Mouse (Mus musculus): ENCODE measurements around the gene Arhgap32. TPM values are rescaled to one million over a fixed set of nuclear protein-coding genes. Genes with fewer than 3 reads are reported as not detected.

Arhgap32 gene
- polyA plus RNA-seq, 1 experiment from 2014 or later, result 7.4 TPM

- WGBS, result 81% methylated on average over 10 of the region's 10 CpGs
- no peaks in the 10 kb centered on the region for H3K4me1 ChIP-seq (ENCODE audit: control insufficient read depth, insufficient read depth, low read length)
- DNase-seq (ENCODE audit: low spot score) (no peak), ATAC-seq (replicated peaks; ENCODE audit: insufficient number of reproducible peaks, low FRiP score, low TSS enrichment, low read depth) (no peak)
- H3K27ac ChIP-seq (replicated peaks; ENCODE audit: low read depth, low read length), result no peak overlapping the region
- H3K4me3 ChIP-seq (ENCODE audit: low read depth, low read length), result no peak overlapping the region
- H3K36me3 ChIP-seq (replicated peaks; ENCODE audit: control insufficient read depth, insufficient read depth, low read depth, low read length), result no peaks in the 10 kb centered on the region
- H3K4me2 ChIP-seq (ENCODE audit: low read depth, low read length), result no peak overlapping the region
- no peaks in the 10 kb centered on the region for H3K9me3 ChIP-seq (replicated peaks; ENCODE audit: control insufficient read depth, low read length)
- H3K9ac ChIP-seq (replicated peaks; ENCODE audit: low read length), result no peak overlapping the region
- H3K27me3 ChIP-seq (ENCODE audit: control insufficient read depth, insufficient read depth, low read length), result no peaks in the 10 kb centered on the region
Measured at GRCm38 (mm10) chr9:32238899-32239298, 123.0 kb downstream of the Arhgap32 start.

- Histone ChIP-seq H3K36me3 (replicated peaks; ENCODE audit: control insufficient read depth, insufficient read depth, low read depth, low read length) (no peaks in the 10 kb centered on the region), H3K9me3 (replicated peaks; ENCODE audit: control insufficient read depth, low read length) (no peaks in the 10 kb centered on the region), H3K9ac (replicated peaks; ENCODE audit: low read length) (no peak overlapping the region), H3K27ac (replicated peaks; ENCODE audit: low read depth, low read length) (no peak overlapping the region), H3K27me3 (ENCODE audit: control insufficient read depth, insufficient read depth, low read length) (no peaks in the 10 kb centered on the region), H3K4me3 (ENCODE audit: low read depth, low read length) (no peak overlapping the region), H3K4me2 (ENCODE audit: low read depth, low read length) (no peak overlapping the region), H3K4me1 (ENCODE audit: control insufficient read depth, insufficient read depth, low read length) (no peaks in the 10 kb centered on the region)
- 91% methylated on average over 10 of the region's 10 CpGs for WGBS
- ATAC-seq (replicated peaks; ENCODE audit: insufficient number of reproducible peaks, low FRiP score, low TSS enrichment, low read depth) (no peak), DNase-seq (ENCODE audit: low spot score) (no peak)
Measured at GRCm38 (mm10) chr9:32239427-32239826, 123.5 kb downstream of the Arhgap32 start.

GRCm38 (mm10) chr9:32240449-32240848 lies 124.5 kb downstream of the Arhgap32 start:
- 94% methylated on average over 5 of the region's 5 CpGs for WGBS
- no peak overlapping the region for H3K9ac ChIP-seq (replicated peaks; ENCODE audit: low read length)
- no peak overlapping the region for H3K4me3 ChIP-seq (ENCODE audit: low read depth, low read length)
- DNase-seq (ENCODE audit: low spot score) (no peak), ATAC-seq (replicated peaks; ENCODE audit: insufficient number of reproducible peaks, low FRiP score, low TSS enrichment, low read depth) (no peak)
- H3K36me3 ChIP-seq (replicated peaks; ENCODE audit: control insufficient read depth, insufficient read depth, low read depth, low read length), result no peaks in the 10 kb centered on the region
- no peak overlapping the region for H3K4me2 ChIP-seq (ENCODE audit: low read depth, low read length)
- no peak overlapping the region for H3K27ac ChIP-seq (replicated peaks; ENCODE audit: low read depth, low read length)
- no peaks in the 10 kb centered on the region for H3K27me3 ChIP-seq (ENCODE audit: control insufficient read depth, insufficient read depth, low read length)
- no peaks in the 10 kb centered on the region for H3K9me3 ChIP-seq (replicated peaks; ENCODE audit: control insufficient read depth, low read length)
- H3K4me1 ChIP-seq (ENCODE audit: control insufficient read depth, insufficient read depth, low read length), result no peaks in the 10 kb centered on the region

GRCm38 (mm10) chr9:32241637-32242199 lies 125.8 kb downstream of the Arhgap32 start:
- no peak overlapping the region for H3K4me3 ChIP-seq (ENCODE audit: low read depth, low read length)
- H3K27me3 ChIP-seq (ENCODE audit: control insufficient read depth, insufficient read depth, low read length), result no peaks in the 10 kb centered on the region
- WGBS, result 89% methylated on average over 9 of the region's 9 CpGs
- no peak for DNase-seq (ENCODE audit: low spot score)
- H3K4me2 ChIP-seq (ENCODE audit: low read depth, low read length), result no peak overlapping the region
- no peak overlapping the region for H3K9ac ChIP-seq (replicated peaks; ENCODE audit: low read length)
- ATAC-seq (replicated peaks; ENCODE audit: insufficient number of reproducible peaks, low FRiP score, low TSS enrichment, low read depth), result no peak
- H3K27ac ChIP-seq (replicated peaks; ENCODE audit: low read depth, low read length), result no peak overlapping the region
- H3K4me1 ChIP-seq (ENCODE audit: control insufficient read depth, insufficient read depth, low read length), result no peaks in the 10 kb centered on the region
- no peaks in the 10 kb centered on the region for H3K36me3 ChIP-seq (replicated peaks; ENCODE audit: control insufficient read depth, insufficient read depth, low read depth, low read length)
- no peaks in the 10 kb centered on the region for H3K9me3 ChIP-seq (replicated peaks; ENCODE audit: control insufficient read depth, low read length)

- Histone ChIP-seq H3K9ac (replicated peaks; ENCODE audit: low read length) (no peak overlapping the region), H3K27me3 (ENCODE audit: control insufficient read depth, insufficient read depth, low read length) (no peaks in the 10 kb centered on the region), H3K27ac (replicated peaks; ENCODE audit: low read depth, low read length) (no peak overlapping the region), H3K4me2 (ENCODE audit: low read depth, low read length) (no peak overlapping the region), H3K36me3 (replicated peaks; ENCODE audit: control insufficient read depth, insufficient read depth, low read depth, low read length) (no peaks in the 10 kb centered on the region), H3K9me3 (replicated peaks; ENCODE audit: control insufficient read depth, low read length) (no peaks in the 10 kb centered on the region), H3K4me1 (ENCODE audit: control insufficient read depth, insufficient read depth, low read length) (no peaks in the 10 kb centered on the region), H3K4me3 (ENCODE audit: low read depth, low read length) (no peak overlapping the region)
- 88% methylated on average over 2 of the region's 2 CpGs for WGBS
- ATAC-seq (replicated peaks; ENCODE audit: insufficient number of reproducible peaks, low FRiP score, low TSS enrichment, low read depth) (no peak), DNase-seq (ENCODE audit: low spot score) (no peak)
Measured at GRCm38 (mm10) chr9:32242921-32243617, 127.1 kb downstream of the Arhgap32 start.

GRCm38 (mm10) chr9:32245237-32245636 lies 129.3 kb downstream of the Arhgap32 start:
- Histone ChIP-seq H3K9ac (replicated peaks; ENCODE audit: low read length) (no peak overlapping the region), H3K9me3 (replicated peaks; ENCODE audit: control insufficient read depth, low read length) (no peaks in the 10 kb centered on the region), H3K36me3 (replicated peaks; ENCODE audit: control insufficient read depth, insufficient read depth, low read depth, low read length) (no peaks in the 10 kb centered on the region), H3K27me3 (ENCODE audit: control insufficient read depth, insufficient read depth, low read length) (no peaks in the 10 kb centered on the region), H3K4me3 (ENCODE audit: low read depth, low read length) (no peak overlapping the region), H3K4me2 (ENCODE audit: low read depth, low read length) (no peak overlapping the region), H3K4me1 (ENCODE audit: control insufficient read depth, insufficient read depth, low read length) (no peaks in the 10 kb centered on the region), H3K27ac (replicated peaks; ENCODE audit: low read depth, low read length) (no peak overlapping the region)
- no peak for DNase-seq (ENCODE audit: low spot score)
- WGBS, result 93% methylated on average over 3 of the region's 3 CpGs
- no peak for ATAC-seq (replicated peaks; ENCODE audit: insufficient number of reproducible peaks, low FRiP score, low TSS enrichment, low read depth)

GRCm38 (mm10) chr9:32246123-32246716 lies 130.3 kb downstream of the Arhgap32 start:
- no peaks in the 10 kb centered on the region for H3K27me3 ChIP-seq (ENCODE audit: control insufficient read depth, insufficient read depth, low read length)
- no peak for DNase-seq (ENCODE audit: low spot score)
- no peaks in the 10 kb centered on the region for H3K36me3 ChIP-seq (replicated peaks; ENCODE audit: control insufficient read depth, insufficient read depth, low read depth, low read length)
- H3K4me1 ChIP-seq (ENCODE audit: control insufficient read depth, insufficient read depth, low read length), result no peaks in the 10 kb centered on the region
- no peaks in the 10 kb centered on the region for H3K9me3 ChIP-seq (replicated peaks; ENCODE audit: control insufficient read depth, low read length)
- no peak for ATAC-seq (replicated peaks; ENCODE audit: insufficient number of reproducible peaks, low FRiP score, low TSS enrichment, low read depth)
- H3K4me3 ChIP-seq (ENCODE audit: low read depth, low read length), result no peak overlapping the region
- 74% methylated on average over 6 of the region's 6 CpGs for WGBS
- H3K27ac ChIP-seq (replicated peaks; ENCODE audit: low read depth, low read length), result no peak overlapping the region
- H3K4me2 ChIP-seq (ENCODE audit: low read depth, low read length), result no peak overlapping the region
- H3K9ac ChIP-seq (replicated peaks; ENCODE audit: low read length), result no peak overlapping the region

- Histone ChIP-seq H3K27me3 (ENCODE audit: control insufficient read depth, insufficient read depth, low read length) (no peaks in the 10 kb centered on the region), H3K4me2 (ENCODE audit: low read depth, low read length) (no peak overlapping the region), H3K9ac (replicated peaks; ENCODE audit: low read length) (no peak overlapping the region), H3K27ac (replicated peaks; ENCODE audit: low read depth, low read length) (no peak overlapping the region), H3K9me3 (replicated peaks; ENCODE audit: control insufficient read depth, low read length) (no peaks in the 10 kb centered on the region), H3K4me3 (ENCODE audit: low read depth, low read length) (no peak overlapping the region), H3K36me3 (replicated peaks; ENCODE audit: control insufficient read depth, insufficient read depth, low read depth, low read length) (no peaks in the 10 kb centered on the region), H3K4me1 (ENCODE audit: control insufficient read depth, insufficient read depth, low read length) (no peaks in the 10 kb centered on the region)
- ATAC-seq (replicated peaks; ENCODE audit: insufficient number of reproducible peaks, low FRiP score, low TSS enrichment, low read depth) (no peak), DNase-seq (ENCODE audit: low spot score) (no peak)
- 83% methylated on average over 4 of the region's 4 CpGs for WGBS
Measured at GRCm38 (mm10) chr9:32250486-32250885, 134.6 kb downstream of the Arhgap32 start.
